Mouse (Mus musculus) intestine, embryonic 16.5 days (tissue): ENCODE data around the gene Gm20388. TPM values are rescaled to one million over a fixed set of nuclear protein-coding genes. Genes with fewer than 3 reads are reported as not detected.

Experiments used
- ATAC-seq: fragments of 200-750 bp; cut with Nextera tagmentation; 2 replicates; pipeline ENCODE4 v1.8.0; 2017; ENCODE audit warnings: moderate TSS enrichment, moderate library complexity
- H3K27ac ChIP-seq: fragments of 300-500 bp; sonication (generic); 2 replicates; pipeline ENCODE4 v1.5.1; 2014; ENCODE audit warnings: mild to moderate bottlenecking, low read length
- H3K27me3 ChIP-seq: fragments of 300-500 bp; sonication (generic); replicated peaks from 2 replicates; pipeline ENCODE4 v1.6.1; 2014; ENCODE audit warnings: low read length, control low read depth, mixed read lengths; ENCODE audit not compliant: control insufficient read depth, insufficient read depth
- H3K36me3 ChIP-seq: fragments of 300-500 bp; sonication (generic); 2 replicates; pipeline ENCODE4 v1.6.1; 2014; ENCODE audit warnings: low read length, control low read depth; ENCODE audit not compliant: control insufficient read depth, insufficient read depth
- H3K4me1 ChIP-seq: fragments of 300-500 bp; sonication (generic); 2 replicates; pipeline ENCODE4 v1.6.1; 2014; ENCODE audit warnings: low read length, control low read depth, mixed read lengths; ENCODE audit not compliant: control insufficient read depth, insufficient read depth
- H3K4me2 ChIP-seq: fragments of 300-500 bp; sonication (generic); 2 replicates; pipeline ENCODE4 v1.6.1; 2014; ENCODE audit warnings: low read depth, low read length, control low read depth
- H3K4me3 ChIP-seq: fragments of 300-500 bp; sonication (generic); 2 replicates; pipeline ENCODE4 v1.5.1; 2014; ENCODE audit warnings: mild to moderate bottlenecking, low read length
- H3K9ac ChIP-seq: fragments of 300-500 bp; sonication (generic); 2 replicates; pipeline ENCODE4 v1.6.1; 2014; ENCODE audit warnings: low read depth, low read length
- H3K9me3 ChIP-seq: fragments of 300-500 bp; sonication (generic); 2 replicates; pipeline ENCODE4 v1.6.1; 2016; ENCODE audit warnings: low read length, control low read depth; ENCODE audit not compliant: control insufficient read depth
- WGBS: fragments of 180-500 bp; shearing (Covaris S2); extraction: QIAGEN DNeasy Blood & Tissue Kit; methylation state at CpG from one replicate; pipeline ENCODE4 v1.1.7; 2014; 5-methylcytosine and 5-hydroxymethylcytosine counted together
- polyA plus RNA-seq: library from polyadenylated mRNA; unstranded; fragments of >200 nt; fragmentation: Nextera tagmentation; extraction: Ambion mirVana; gene quantifications from 2 replicates; pipeline ENCODE4 v1.2.1, GENCODE M21; 2015

Gene Gm20388
- polyA plus RNA-seq, 1 experiment from 2014 or later: 5.8 TPM

GRCm38 (mm10) chr8:122474951-122475560, 2564.4 kb downstream of the Gm20388 start:
- H3K4me1 ChIP-seq: peaks cover 18% of the 10 kb centered on the region
- peak overlapping the region; percentile 85 for H3K4me2 ChIP-seq
- ATAC-seq: peak; percentile 8; the same call in 1 of the 2 replicates
- whole genome bisulfite sequencing: 7% methylated on average over 16 of the region's 16 CpGs
- H3K9ac ChIP-seq: peak overlapping the region; percentile 94
- peak overlapping the region; percentile 68 for H3K27ac ChIP-seq
- no peaks in the 10 kb centered on the region for H3K9me3 ChIP-seq
- peak overlapping the region; percentile 98 for H3K4me3 ChIP-seq
- peaks cover 11% of the 10 kb centered on the region for H3K36me3 ChIP-seq
- no peaks in the 10 kb centered on the region for H3K27me3 ChIP-seq

GRCm38 (mm10) chr8:122475580-122476320, 2565.1 kb downstream of the Gm20388 start, which contains the start of the genes Rnf166 and Ctu2:
Gene Rnf166 (minus strand): TSS chr8:122476064.
Gene Ctu2 (plus strand): TSS chr8:122476143.
- H3K36me3 ChIP-seq: peaks cover 11% of the 10 kb centered on the region
- no peaks in the 10 kb centered on the region for H3K27me3 ChIP-seq
- WGBS: under 1% methylated on average over 100 of the region's 103 CpGs
- H3K4me2 ChIP-seq: peak within 1 kb of the TSS; percentile 85
- peaks cover 18% of the 10 kb centered on the region for H3K4me1 ChIP-seq
- no peaks in the 10 kb centered on the region for H3K9me3 ChIP-seq
- H3K27ac ChIP-seq: peak within 1 kb of the TSS; percentile 68
- peak; percentile 93 for ATAC-seq
- peak within 1 kb of the TSS; percentile 94 for H3K9ac ChIP-seq
- peak within 1 kb of the TSS; percentile 98 for H3K4me3 ChIP-seq

DNA sequence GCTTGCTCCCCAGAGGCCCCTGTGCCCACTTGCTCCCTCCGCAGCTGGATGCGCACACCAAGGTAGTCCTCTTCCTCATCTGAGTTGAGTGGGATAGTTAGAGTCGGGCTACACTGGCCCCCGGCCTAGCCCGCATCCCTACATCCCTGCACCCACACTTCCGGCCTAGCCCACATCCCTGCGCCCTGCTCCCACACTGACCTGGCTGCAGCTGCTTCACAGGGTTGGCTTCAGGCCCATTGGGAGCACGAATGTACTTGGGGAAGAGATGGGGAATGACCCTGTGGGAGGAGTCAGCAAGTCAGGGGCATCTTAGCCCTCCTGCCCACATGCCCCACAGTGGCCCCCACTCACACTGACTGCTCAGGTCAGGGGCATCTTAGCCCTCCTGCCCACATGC, 2571.8 kb downstream of the Gm20388 start:
- peaks cover 43% of the 10 kb centered on the region for H3K36me3 ChIP-seq
- no peaks in the 10 kb centered on the region for H3K4me1 ChIP-seq
- H3K27ac ChIP-seq: no peak overlapping the region
- no peak overlapping the region for H3K9ac ChIP-seq
- no peak for ATAC-seq
- H3K4me2 ChIP-seq: no peak overlapping the region
- WGBS: 92% methylated on average over 8 of the region's 8 CpGs
- H3K4me3 ChIP-seq: no peak overlapping the region
- no peaks in the 10 kb centered on the region for H3K27me3 ChIP-seq
- no peaks in the 10 kb centered on the region for H3K9me3 ChIP-seq

DNA sequence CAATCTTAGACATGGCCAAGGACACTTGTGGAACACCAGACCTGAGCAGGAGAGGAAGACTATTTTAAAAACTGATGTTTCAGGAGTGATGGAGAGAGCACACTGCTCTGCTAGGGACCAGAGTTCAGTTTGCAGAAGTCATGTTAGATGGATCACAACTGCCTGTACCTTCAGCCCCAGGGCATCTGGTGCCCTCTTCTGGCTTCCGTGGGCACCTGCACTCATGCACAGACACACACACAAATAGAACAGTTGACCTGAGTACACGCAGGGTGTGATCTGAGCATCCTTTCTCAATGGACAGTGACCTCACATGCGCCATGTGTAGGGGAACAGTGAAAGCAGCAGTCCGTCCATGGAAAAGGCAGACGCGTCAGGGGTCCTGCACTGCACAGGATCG, 2573.2 kb downstream of the Gm20388 start:
- H3K27me3 ChIP-seq: no peaks in the 10 kb centered on the region
- H3K27ac ChIP-seq: no peak overlapping the region
- no peak for ATAC-seq
- H3K4me3 ChIP-seq: no peak overlapping the region
- H3K4me1 ChIP-seq: no peaks in the 10 kb centered on the region
- no peak overlapping the region for H3K4me2 ChIP-seq
- H3K9ac ChIP-seq: no peak overlapping the region
- H3K36me3 ChIP-seq: peaks cover 48% of the 10 kb centered on the region
- no peaks in the 10 kb centered on the region for H3K9me3 ChIP-seq
- WGBS: 95% methylated on average over 7 of the region's 7 CpGs

- 78% methylated on average over 12 of the region's 12 CpGs for WGBS
- H3K27me3 ChIP-seq: no peaks in the 10 kb centered on the region
- H3K4me2 ChIP-seq: no peak overlapping the region
- H3K9me3 ChIP-seq: no peaks in the 10 kb centered on the region
- peaks cover 41% of the 10 kb centered on the region for H3K36me3 ChIP-seq
- H3K4me1 ChIP-seq: no peaks in the 10 kb centered on the region
- H3K9ac ChIP-seq: no peak overlapping the region
- ATAC-seq: no peak
- no peak overlapping the region for H3K27ac ChIP-seq
- no peak overlapping the region for H3K4me3 ChIP-seq
Measured at GRCm38 (mm10) chr8:122484831-122485230, 2574.2 kb downstream of the Gm20388 start.

DNA sequence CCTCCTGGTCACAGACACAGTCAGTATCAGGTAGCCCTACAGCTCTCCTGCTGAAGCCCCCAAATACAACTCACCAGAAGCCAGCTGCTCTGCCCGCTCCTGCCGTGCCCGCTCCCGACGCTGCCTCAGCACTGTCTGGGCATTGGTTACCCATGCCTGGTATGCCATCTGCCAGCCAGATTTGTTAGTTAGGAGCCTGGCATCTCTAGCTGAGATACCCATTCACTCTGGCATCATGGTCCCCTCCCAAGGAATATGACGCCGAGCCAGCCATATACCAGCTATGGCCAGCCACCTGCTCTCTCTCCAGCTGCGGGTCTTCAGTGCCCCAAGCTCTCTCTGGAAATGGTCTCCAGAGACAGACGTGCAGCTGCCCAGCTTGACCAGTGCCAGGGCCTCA, 2577.7 kb downstream of the Gm20388 start:
- 91% methylated on average over 9 of the region's 9 CpGs for WGBS
- H3K9ac ChIP-seq: no peak overlapping the region
- no peak overlapping the region for H3K27ac ChIP-seq
- H3K4me3 ChIP-seq: no peak overlapping the region
- H3K36me3 ChIP-seq: peaks cover 33% of the 10 kb centered on the region
- no peaks in the 10 kb centered on the region for H3K4me1 ChIP-seq
- no peaks in the 10 kb centered on the region for H3K27me3 ChIP-seq
- no peak for ATAC-seq
- no peaks in the 10 kb centered on the region for H3K9me3 ChIP-seq
- no peak overlapping the region for H3K4me2 ChIP-seq

GRCm38 (mm10) chr8:122497016-122497734, 2586.5 kb downstream of the Gm20388 start:
- whole genome bisulfite sequencing: 81% methylated on average over 12 of the region's 12 CpGs
- peaks cover 37% of the 10 kb centered on the region for H3K36me3 ChIP-seq

DNA sequence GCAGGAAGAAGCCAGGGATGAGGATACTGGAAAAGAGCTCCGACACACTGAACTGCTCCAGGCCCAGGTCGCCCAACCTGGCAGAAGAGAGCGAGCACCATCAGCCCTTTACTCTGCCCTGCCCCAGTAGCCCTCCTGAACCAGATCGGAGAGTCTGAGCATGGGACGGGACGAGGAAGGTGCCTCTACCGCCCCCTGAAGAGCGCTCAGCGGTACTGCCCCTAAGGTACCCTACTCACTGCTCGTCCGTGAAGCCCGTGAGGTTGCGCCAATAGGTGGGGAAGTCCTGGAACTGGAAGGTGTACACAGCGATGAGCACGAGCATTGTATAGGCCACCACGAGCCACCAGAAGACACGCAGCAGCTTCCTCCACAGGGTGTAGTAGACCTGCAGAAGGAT, 2587.3 kb downstream of the Gm20388 start:
- Histone ChIP-seq H3K9ac (no peak overlapping the region), H3K27me3 (no peaks in the 10 kb centered on the region), H3K36me3 (peaks cover 37% of the 10 kb centered on the region), H3K4me1 (no peaks in the 10 kb centered on the region), H3K4me3 (no peak overlapping the region), H3K9me3 (no peaks in the 10 kb centered on the region), H3K4me2 (no peak overlapping the region), H3K27ac (no peak overlapping the region)
- no peak for ATAC-seq
- WGBS: 64% methylated on average over 17 of the region's 17 CpGs

More at GRCm38 (mm10) chr8:122497016-122497734, 2586.5 kb downstream of the Gm20388 start:
- H3K9ac ChIP-seq: no peak overlapping the region
- H3K4me2 ChIP-seq: no peak overlapping the region
- H3K4me3 ChIP-seq: no peak overlapping the region
- no peaks in the 10 kb centered on the region for H3K9me3 ChIP-seq
- H3K27me3 ChIP-seq: no peaks in the 10 kb centered on the region
- no peak for ATAC-seq
- no peaks in the 10 kb centered on the region for H3K4me1 ChIP-seq
- H3K27ac ChIP-seq: no peak overlapping the region

DNA sequence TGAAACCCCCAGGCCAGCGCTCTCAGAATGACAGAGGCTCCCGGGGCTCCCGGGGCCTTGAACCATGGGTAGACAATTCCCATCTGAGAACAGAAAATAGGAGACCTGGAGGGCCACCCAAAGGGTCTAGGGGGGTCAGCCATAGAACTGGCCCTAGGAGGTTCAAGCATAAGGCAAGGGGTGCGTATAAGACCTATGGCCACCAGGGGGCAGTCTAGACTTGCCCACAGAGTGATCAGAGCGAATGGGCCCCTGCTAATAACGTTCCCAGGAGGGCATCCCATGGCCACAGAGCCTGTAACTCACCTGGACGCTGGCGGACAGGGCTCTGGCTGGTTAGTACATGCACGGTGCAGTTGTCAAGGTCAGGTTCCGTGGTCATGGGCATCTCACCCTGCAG, 2590.2 kb downstream of the Gm20388 start:
- Histone ChIP-seq H3K4me2 (no peak overlapping the region), H3K27ac (no peak overlapping the region), H3K36me3 (peaks cover 19% of the 10 kb centered on the region; the same call in 1 of the 2 replicates), H3K4me3 (no peak overlapping the region), H3K4me1 (no peaks in the 10 kb centered on the region), H3K9ac (no peak overlapping the region), H3K9me3 (no peaks in the 10 kb centered on the region), H3K27me3 (no peaks in the 10 kb centered on the region)
- 32% methylated on average over 10 of the region's 10 CpGs for WGBS
- ATAC-seq: peak; percentile 55
